Mouse (Mus musculus): ENCODE measurements at regions not wholly inside any gene's neighbourhood (a gene's known extent, or its start where the extent isn't known, plus 50 kb on each side); places are given as distances from the start of the nearest gene placed in this dataset.

DNA sequence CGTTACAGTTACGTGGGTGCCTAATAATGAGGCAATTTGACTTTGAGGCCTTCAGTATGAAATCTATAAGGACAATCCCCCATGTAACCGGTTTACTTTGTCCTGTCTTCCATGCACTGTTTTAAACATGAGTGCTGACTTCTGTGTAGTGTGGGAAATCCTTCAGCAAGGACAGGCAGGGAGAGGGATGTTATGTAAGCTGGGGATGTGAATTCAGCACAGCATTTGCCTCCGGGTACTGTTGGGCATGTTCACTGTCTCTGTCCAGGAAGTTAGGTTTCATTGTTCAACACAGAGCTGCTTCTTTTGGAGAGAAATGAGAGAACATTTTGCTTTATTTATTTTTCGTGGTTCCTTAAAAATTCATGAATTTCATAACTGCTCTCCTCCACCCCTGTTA is 322.7 kb downstream of the Rnf144a start:
- Histone ChIP-seq H3K4me1 (ENCODE audit: control insufficient read depth, insufficient read depth, low read length) (no peaks in the 10 kb centered on the region), H3K27ac (ENCODE audit: low read length) (no peak overlapping the region), H3K9me3 (replicated peaks; ENCODE audit: control insufficient read depth, low read length, poor library complexity, severe bottlenecking) (no peaks in the 10 kb centered on the region), H3K4me2 (ENCODE audit: low read length) (no peak overlapping the region), H3K4me3 (ENCODE audit: low read depth, low read length) (no peak overlapping the region), H3K36me3 (ENCODE audit: control insufficient read depth, insufficient read depth, low read length) (no peaks in the 10 kb centered on the region), H3K27me3 (ENCODE audit: control insufficient read depth, insufficient read depth, low read depth, low read length) (no peaks in the 10 kb centered on the region), H3K9ac (ENCODE audit: low read depth, low read length) (no peak overlapping the region)
- 66% methylated on average over 5 of the region's 5 CpGs for WGBS
- no peak for ATAC-seq

DNA sequence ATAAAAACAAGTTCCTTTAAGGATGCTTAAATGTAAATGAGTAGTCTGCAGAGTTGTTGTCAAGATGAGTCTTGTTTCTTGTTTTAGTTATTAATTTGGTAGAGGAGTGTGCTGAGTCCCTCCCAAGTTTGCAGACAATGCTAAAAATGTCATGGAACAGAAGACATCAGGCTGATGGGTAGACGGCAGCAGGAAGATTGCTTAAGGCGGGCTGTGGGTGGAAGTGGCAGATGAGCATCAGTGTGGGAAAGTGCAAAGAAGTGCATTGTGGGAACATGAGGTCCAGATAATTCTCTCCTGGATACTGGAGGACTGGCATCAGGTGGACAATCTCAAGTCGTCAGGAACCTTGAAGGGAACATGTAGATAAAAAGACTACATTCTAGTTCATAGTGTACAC is 323.2 kb downstream of the Rnf144a start:
- H3K27ac ChIP-seq (ENCODE audit: low read length) = no peak overlapping the region
- no peak overlapping the region for H3K4me2 ChIP-seq (ENCODE audit: low read length)
- no peaks in the 10 kb centered on the region for H3K4me1 ChIP-seq (ENCODE audit: control insufficient read depth, insufficient read depth, low read length)
- H3K4me3 ChIP-seq (ENCODE audit: low read depth, low read length) = no peak overlapping the region
- H3K9ac ChIP-seq (ENCODE audit: low read depth, low read length) = no peak overlapping the region
- no peaks in the 10 kb centered on the region for H3K9me3 ChIP-seq (replicated peaks; ENCODE audit: control insufficient read depth, low read length, poor library complexity, severe bottlenecking)
- no peaks in the 10 kb centered on the region for H3K36me3 ChIP-seq (ENCODE audit: control insufficient read depth, insufficient read depth, low read length)
- WGBS = 87% methylated on average over 3 of the region's 3 CpGs
- no peaks in the 10 kb centered on the region for H3K27me3 ChIP-seq (ENCODE audit: control insufficient read depth, insufficient read depth, low read depth, low read length)
- no peak for ATAC-seq

DNA sequence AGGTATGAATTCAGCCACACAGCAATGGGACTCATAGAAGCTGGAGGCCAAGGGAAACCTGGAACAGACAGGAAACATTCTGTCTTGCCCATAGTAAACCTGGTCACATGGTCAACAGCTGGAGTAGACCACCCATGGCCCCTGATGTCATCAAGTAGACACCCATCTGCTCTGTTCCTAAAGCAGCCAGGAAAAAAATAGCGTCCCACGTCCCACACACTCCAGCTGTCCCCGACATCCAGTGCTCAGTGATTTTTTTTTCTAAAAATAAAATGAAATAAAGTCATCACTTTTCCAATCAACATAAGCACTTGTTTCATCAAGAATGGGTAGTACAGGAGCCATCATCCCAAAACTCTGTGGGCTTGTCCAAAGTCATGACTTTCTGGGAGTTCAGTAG is 326.7 kb downstream of the Rnf144a start:
- no peak overlapping the region for H3K4me3 ChIP-seq (ENCODE audit: low read depth, low read length)
- no peaks in the 10 kb centered on the region for H3K9me3 ChIP-seq (replicated peaks; ENCODE audit: control insufficient read depth, low read length, poor library complexity, severe bottlenecking)
- no peaks in the 10 kb centered on the region for H3K27me3 ChIP-seq (ENCODE audit: control insufficient read depth, insufficient read depth, low read depth, low read length)
- no peaks in the 10 kb centered on the region for H3K4me1 ChIP-seq (ENCODE audit: control insufficient read depth, insufficient read depth, low read length)
- no peak overlapping the region for H3K4me2 ChIP-seq (ENCODE audit: low read length)
- H3K27ac ChIP-seq (ENCODE audit: low read length) = no peak overlapping the region
- whole genome bisulfite sequencing = 90% methylated on average over 3 of the region's 3 CpGs
- no peaks in the 10 kb centered on the region for H3K36me3 ChIP-seq (ENCODE audit: control insufficient read depth, insufficient read depth, low read length)
- H3K9ac ChIP-seq (ENCODE audit: low read depth, low read length) = no peak overlapping the region
- ATAC-seq = no peak

DNA sequence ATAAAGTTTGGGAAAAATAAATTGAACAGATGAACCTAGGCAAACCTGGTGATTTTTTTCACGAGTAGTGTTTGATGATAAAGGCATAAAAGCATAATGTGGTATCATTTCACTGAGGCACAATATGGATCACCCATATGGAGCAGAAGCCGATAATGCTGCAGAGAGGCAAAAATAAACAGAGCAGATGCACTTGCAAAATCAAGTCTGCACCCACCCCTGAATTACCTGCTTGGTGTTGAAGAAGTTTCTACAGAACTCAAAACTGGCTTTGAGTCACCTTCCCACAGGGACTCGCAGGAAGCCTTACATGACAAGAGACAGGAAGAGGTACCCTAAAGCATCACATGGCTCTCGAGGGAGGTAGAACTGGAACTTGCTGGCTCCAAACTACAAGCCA is 328.1 kb downstream of the Rnf144a start:
- H3K4me2 ChIP-seq (ENCODE audit: low read length) = no peak overlapping the region
- no peak overlapping the region for H3K4me3 ChIP-seq (ENCODE audit: low read depth, low read length)
- H3K9me3 ChIP-seq (replicated peaks; ENCODE audit: control insufficient read depth, low read length, poor library complexity, severe bottlenecking) = no peaks in the 10 kb centered on the region
- 90% methylated on average over 4 of the region's 4 CpGs for WGBS
- no peaks in the 10 kb centered on the region for H3K27me3 ChIP-seq (ENCODE audit: control insufficient read depth, insufficient read depth, low read depth, low read length)
- no peak overlapping the region for H3K27ac ChIP-seq (ENCODE audit: low read length)
- H3K36me3 ChIP-seq (ENCODE audit: control insufficient read depth, insufficient read depth, low read length) = no peaks in the 10 kb centered on the region
- no peak overlapping the region for H3K9ac ChIP-seq (ENCODE audit: low read depth, low read length)
- H3K4me1 ChIP-seq (ENCODE audit: control insufficient read depth, insufficient read depth, low read length) = no peaks in the 10 kb centered on the region
- ATAC-seq = no peak

GRCm38 (mm10) chr12:26086414-26086813 is 328.6 kb downstream of the Rnf144a start:
- Histone ChIP-seq H3K4me2 (ENCODE audit: low read length) (no peak overlapping the region), H3K27me3 (ENCODE audit: control insufficient read depth, insufficient read depth, low read depth, low read length) (no peaks in the 10 kb centered on the region), H3K4me1 (ENCODE audit: control insufficient read depth, insufficient read depth, low read length) (no peaks in the 10 kb centered on the region), H3K9ac (ENCODE audit: low read depth, low read length) (no peak overlapping the region), H3K27ac (ENCODE audit: low read length) (no peak overlapping the region), H3K9me3 (replicated peaks; ENCODE audit: control insufficient read depth, low read length, poor library complexity, severe bottlenecking) (no peaks in the 10 kb centered on the region), H3K36me3 (ENCODE audit: control insufficient read depth, insufficient read depth, low read length) (no peaks in the 10 kb centered on the region), H3K4me3 (ENCODE audit: low read depth, low read length) (no peak overlapping the region)
- 85% methylated on average over 3 of the region's 3 CpGs for WGBS
- no peak for ATAC-seq

GRCm38 (mm10) chr12:26079061-26079625 is 335.9 kb downstream of the Rnf144a start:
- H3K4me2 ChIP-seq (ENCODE audit: low read length) = no peak overlapping the region
- no peak for ATAC-seq
- no peak overlapping the region for H3K9ac ChIP-seq (ENCODE audit: low read depth, low read length)
- H3K36me3 ChIP-seq (ENCODE audit: control insufficient read depth, insufficient read depth, low read length) = no peaks in the 10 kb centered on the region
- no peaks in the 10 kb centered on the region for H3K9me3 ChIP-seq (replicated peaks; ENCODE audit: control insufficient read depth, low read length, poor library complexity, severe bottlenecking)
- H3K27ac ChIP-seq (ENCODE audit: low read length) = no peak overlapping the region
- no peak overlapping the region for H3K4me3 ChIP-seq (ENCODE audit: low read depth, low read length)
- WGBS = 51% methylated on average over 4 of the region's 4 CpGs
- H3K4me1 ChIP-seq (ENCODE audit: control insufficient read depth, insufficient read depth, low read length) = no peaks in the 10 kb centered on the region; the same call in 1 of the 2 replicates
- H3K27me3 ChIP-seq (ENCODE audit: control insufficient read depth, insufficient read depth, low read depth, low read length) = no peaks in the 10 kb centered on the region

GRCm38 (mm10) chr12:26075638-26076254 is 339.3 kb downstream of the Rnf144a start:
- 17% methylated on average over 9 of the region's 9 CpGs for WGBS
- Histone ChIP-seq H3K27ac (ENCODE audit: low read length) (no peak overlapping the region), H3K4me3 (ENCODE audit: low read depth, low read length) (no peak overlapping the region), H3K36me3 (ENCODE audit: control insufficient read depth, insufficient read depth, low read length) (no peaks in the 10 kb centered on the region), H3K9ac (ENCODE audit: low read depth, low read length) (no peak overlapping the region), H3K9me3 (replicated peaks; ENCODE audit: control insufficient read depth, low read length, poor library complexity, severe bottlenecking) (no peaks in the 10 kb centered on the region), H3K4me2 (ENCODE audit: low read length) (no peak overlapping the region), H3K27me3 (ENCODE audit: control insufficient read depth, insufficient read depth, low read depth, low read length) (no peaks in the 10 kb centered on the region), H3K4me1 (ENCODE audit: control insufficient read depth, insufficient read depth, low read length) (no peaks in the 10 kb centered on the region; the same call in 1 of the 2 replicates)
- ATAC-seq = peak; percentile 60; the same call in 1 of the 2 replicates

- H3K4me3 ChIP-seq (ENCODE audit: low read depth, low read length) = no peak overlapping the region
- H3K27ac ChIP-seq (ENCODE audit: low read length) = no peak overlapping the region
- no peaks in the 10 kb centered on the region for H3K27me3 ChIP-seq (ENCODE audit: control insufficient read depth, insufficient read depth, low read depth, low read length)
- H3K4me1 ChIP-seq (ENCODE audit: control insufficient read depth, insufficient read depth, low read length) = peaks cover 8% of the 10 kb centered on the region
- no peak overlapping the region for H3K9ac ChIP-seq (ENCODE audit: low read depth, low read length)
- H3K4me2 ChIP-seq (ENCODE audit: low read length) = no peak overlapping the region
- no peaks in the 10 kb centered on the region for H3K36me3 ChIP-seq (ENCODE audit: control insufficient read depth, insufficient read depth, low read length)
- H3K9me3 ChIP-seq (replicated peaks; ENCODE audit: control insufficient read depth, low read length, poor library complexity, severe bottlenecking) = no peaks in the 10 kb centered on the region
- WGBS = 83% methylated on average over 7 of the region's 7 CpGs
- no peak for ATAC-seq
Observed at GRCm38 (mm10) chr12:26072180-26072579, 342.9 kb downstream of the Rnf144a start.

- Histone ChIP-seq H3K4me3 (ENCODE audit: low read depth, low read length) (no peak overlapping the region), H3K4me1 (ENCODE audit: control insufficient read depth, insufficient read depth, low read length) (peaks cover 8% of the 10 kb centered on the region), H3K9me3 (replicated peaks; ENCODE audit: control insufficient read depth, low read length, poor library complexity, severe bottlenecking) (no peaks in the 10 kb centered on the region), H3K27me3 (ENCODE audit: control insufficient read depth, insufficient read depth, low read depth, low read length) (no peaks in the 10 kb centered on the region), H3K9ac (ENCODE audit: low read depth, low read length) (no peak overlapping the region), H3K4me2 (ENCODE audit: low read length) (no peak overlapping the region), H3K36me3 (ENCODE audit: control insufficient read depth, insufficient read depth, low read length) (no peaks in the 10 kb centered on the region), H3K27ac (ENCODE audit: low read length) (no peak overlapping the region)
- 0 out of 2 replicates have a peak, but pooled peaks have one; percentile 15 for ATAC-seq
- WGBS = 4% methylated on average over 3 of the region's 3 CpGs
Observed at GRCm38 (mm10) chr12:26071610-26072009, 343.4 kb downstream of the Rnf144a start.

Data from midbrain, embryonic 16.5 days (tissue).